Mouse (Mus musculus): ENCODE results near the gene Tpra1. TPM values are rescaled to one million over a fixed set of nuclear protein-coding genes. Genes with fewer than 3 reads are reported as not detected.

The Tpra1 gene
- polyA plus RNA-seq, 1 experiment from 2014 or later: 60.3 TPM

DNA sequence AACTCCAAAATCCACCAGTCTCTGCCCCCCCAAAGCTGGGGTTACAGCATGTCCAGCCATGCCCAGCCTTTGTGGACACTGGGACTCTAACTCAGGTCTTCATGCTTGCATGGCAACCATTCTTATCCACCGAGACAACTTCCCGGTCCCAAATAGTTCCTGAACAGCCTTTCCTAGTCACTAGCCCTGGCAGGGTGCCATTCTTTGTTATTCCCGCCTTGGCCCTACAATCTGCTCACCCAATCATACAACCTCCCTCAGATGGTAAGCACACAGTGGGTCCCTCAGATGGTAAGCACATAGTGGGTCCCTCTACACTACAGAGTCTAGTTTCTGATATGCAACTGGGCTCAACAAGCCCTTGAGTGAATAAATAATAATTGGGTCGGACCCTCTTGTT lies 31.5 kb upstream of the Tpra1 start:
- Histone ChIP-seq H3K36me3 (ENCODE audit: control insufficient read depth, insufficient read depth) (no peaks in the 10 kb centered on the region), H3K27me3 (ENCODE audit: control insufficient read depth, insufficient read depth, low read depth, low read length) (peaks cover 50% of the 10 kb centered on the region), H3K9me3 (replicated peaks; ENCODE audit: control insufficient read depth, low read length) (no peaks in the 10 kb centered on the region), H3K27ac (ENCODE audit: low read length) (no peak overlapping the region), H3K4me1 (ENCODE audit: control insufficient read depth, low read depth, low read length) (no peaks in the 10 kb centered on the region), H3K4me3 (ENCODE audit: low read depth, low read length) (no peak overlapping the region), H3K9ac (ENCODE audit: low read depth, low read length) (no peak overlapping the region), H3K4me2 (ENCODE audit: low read depth, low read length) (no peak overlapping the region)
- no peak for ATAC-seq (ENCODE audit: low read depth)
- 62% methylated on average over 4 of the region's 4 CpGs for WGBS (ENCODE audit: insufficient replicate concordance)

DNA sequence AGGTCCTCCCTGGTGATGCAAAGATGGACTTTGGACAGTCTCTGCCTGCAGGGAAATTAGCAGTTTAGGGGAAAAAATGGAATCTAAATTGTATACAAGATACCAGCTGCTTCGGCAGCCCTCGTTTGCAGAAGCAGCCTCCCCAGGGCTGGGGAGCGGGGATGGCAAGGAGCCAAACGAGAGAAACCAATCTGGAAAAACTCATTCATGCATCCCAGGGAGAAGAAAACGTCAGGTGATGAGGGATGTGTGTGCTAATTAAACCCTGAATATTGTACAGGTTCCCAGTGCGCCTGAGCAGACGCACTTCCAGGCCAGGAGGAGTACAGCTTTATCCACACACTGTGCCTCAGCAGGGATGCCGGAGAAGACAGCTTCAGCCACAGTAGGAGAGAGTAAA lies 30.5 kb upstream of the Tpra1 start:
- Histone ChIP-seq H3K27ac (ENCODE audit: low read length) (no peak overlapping the region), H3K4me2 (ENCODE audit: low read depth, low read length) (no peak overlapping the region), H3K4me3 (ENCODE audit: low read depth, low read length) (no peak overlapping the region), H3K4me1 (ENCODE audit: control insufficient read depth, low read depth, low read length) (no peaks in the 10 kb centered on the region), H3K27me3 (ENCODE audit: control insufficient read depth, insufficient read depth, low read depth, low read length) (peaks cover 59% of the 10 kb centered on the region), H3K9me3 (replicated peaks; ENCODE audit: control insufficient read depth, low read length) (no peaks in the 10 kb centered on the region), H3K36me3 (ENCODE audit: control insufficient read depth, insufficient read depth) (no peaks in the 10 kb centered on the region), H3K9ac (ENCODE audit: low read depth, low read length) (no peak overlapping the region)
- 61% methylated on average over 8 of the region's 8 CpGs for WGBS (ENCODE audit: insufficient replicate concordance)
- no peak for ATAC-seq (ENCODE audit: low read depth)

DNA sequence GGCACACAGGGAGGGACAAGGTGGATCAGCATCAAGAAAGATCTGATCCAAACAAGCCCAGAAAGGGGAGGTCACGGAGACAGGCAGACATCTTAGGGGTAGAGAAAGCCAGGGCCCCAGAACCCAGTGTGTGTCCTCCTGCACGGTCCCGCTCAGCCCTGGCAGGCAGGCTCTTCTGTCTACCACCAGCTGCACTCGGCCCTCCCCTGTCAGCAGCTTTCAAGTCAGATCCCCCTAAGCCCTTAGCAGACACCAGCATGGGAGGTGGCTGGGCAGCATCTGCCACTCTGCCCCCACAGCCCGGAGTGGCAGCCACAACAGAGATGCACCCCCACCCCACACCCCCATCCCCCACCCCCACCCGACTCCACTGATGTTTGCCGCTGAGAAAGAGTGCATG lies 29.2 kb upstream of the Tpra1 start:
- Histone ChIP-seq H3K4me2 (ENCODE audit: low read depth, low read length) (no peak overlapping the region), H3K9ac (ENCODE audit: low read depth, low read length) (no peak overlapping the region), H3K4me3 (ENCODE audit: low read depth, low read length) (no peak overlapping the region), H3K27ac (ENCODE audit: low read length) (no peak overlapping the region), H3K36me3 (ENCODE audit: control insufficient read depth, insufficient read depth) (no peaks in the 10 kb centered on the region), H3K9me3 (replicated peaks; ENCODE audit: control insufficient read depth, low read length) (no peaks in the 10 kb centered on the region), H3K27me3 (ENCODE audit: control insufficient read depth, insufficient read depth, low read depth, low read length) (peaks cover 60% of the 10 kb centered on the region), H3K4me1 (ENCODE audit: control insufficient read depth, low read depth, low read length) (no peaks in the 10 kb centered on the region)
- ATAC-seq (ENCODE audit: low read depth): no peak
- WGBS (ENCODE audit: insufficient replicate concordance): 35% methylated on average over 7 of the region's 7 CpGs

- no peak for ATAC-seq (ENCODE audit: low read depth)
- Histone ChIP-seq H3K36me3 (ENCODE audit: control insufficient read depth, insufficient read depth) (no peaks in the 10 kb centered on the region), H3K27me3 (ENCODE audit: control insufficient read depth, insufficient read depth, low read depth, low read length) (peaks cover 60% of the 10 kb centered on the region), H3K27ac (ENCODE audit: low read length) (no peak overlapping the region), H3K4me2 (ENCODE audit: low read depth, low read length) (peak overlapping the region; percentile 74), H3K9ac (ENCODE audit: low read depth, low read length) (no peak overlapping the region), H3K4me3 (ENCODE audit: low read depth, low read length) (peak overlapping the region; percentile 55), H3K4me1 (ENCODE audit: control insufficient read depth, low read depth, low read length) (no peaks in the 10 kb centered on the region), H3K9me3 (replicated peaks; ENCODE audit: control insufficient read depth, low read length) (no peaks in the 10 kb centered on the region)
- WGBS (ENCODE audit: insufficient replicate concordance): 6% methylated on average over 73 of the region's 74 CpGs
Measured at GRCm38 (mm10) chr6:88873965-88874867, 27.8 kb upstream of the Tpra1 start.

GRCm38 (mm10) chr6:88874868-88875508 lies 27.1 kb upstream of the Tpra1 start, which contains the start of gene Podxl2:
TSS of gene Podxl2 (minus strand) at chr6:88875044.
- peak within 1 kb of the TSS; percentile 74 for H3K4me2 ChIP-seq (ENCODE audit: low read depth, low read length)
- ATAC-seq (ENCODE audit: low read depth): peak; percentile 61; the same call in 1 of the 2 replicates
- peak within 1 kb of the TSS; percentile 55 for H3K4me3 ChIP-seq (ENCODE audit: low read depth, low read length)
- WGBS (ENCODE audit: insufficient replicate concordance): 7% methylated on average over 49 of the region's 63 CpGs
- no peaks in the 10 kb centered on the region for H3K4me1 ChIP-seq (ENCODE audit: control insufficient read depth, low read depth, low read length)
- H3K36me3 ChIP-seq (ENCODE audit: control insufficient read depth, insufficient read depth): no peaks in the 10 kb centered on the region
- no peak within 1 kb of the TSS for H3K9ac ChIP-seq (ENCODE audit: low read depth, low read length)
- H3K9me3 ChIP-seq (replicated peaks; ENCODE audit: control insufficient read depth, low read length): no peaks in the 10 kb centered on the region
- H3K27ac ChIP-seq (ENCODE audit: low read length): no peak within 1 kb of the TSS
- H3K27me3 ChIP-seq (ENCODE audit: control insufficient read depth, insufficient read depth, low read depth, low read length): peaks cover 60% of the 10 kb centered on the region

GRCm38 (mm10) chr6:88879471-88879870 lies 22.6 kb upstream of the Tpra1 start:
- Histone ChIP-seq H3K9ac (ENCODE audit: low read depth, low read length) (no peak overlapping the region), H3K4me1 (ENCODE audit: control insufficient read depth, low read depth, low read length) (no peaks in the 10 kb centered on the region), H3K9me3 (replicated peaks; ENCODE audit: control insufficient read depth, low read length) (no peaks in the 10 kb centered on the region), H3K27me3 (ENCODE audit: control insufficient read depth, insufficient read depth, low read depth, low read length) (peaks cover 21% of the 10 kb centered on the region), H3K36me3 (ENCODE audit: control insufficient read depth, insufficient read depth) (peaks cover 28% of the 10 kb centered on the region), H3K4me2 (ENCODE audit: low read depth, low read length) (no peak overlapping the region), H3K4me3 (ENCODE audit: low read depth, low read length) (no peak overlapping the region), H3K27ac (ENCODE audit: low read length) (no peak overlapping the region)
- ATAC-seq (ENCODE audit: low read depth): no peak
- 58% methylated on average over 4 of the region's 4 CpGs for WGBS (ENCODE audit: insufficient replicate concordance)

DNA sequence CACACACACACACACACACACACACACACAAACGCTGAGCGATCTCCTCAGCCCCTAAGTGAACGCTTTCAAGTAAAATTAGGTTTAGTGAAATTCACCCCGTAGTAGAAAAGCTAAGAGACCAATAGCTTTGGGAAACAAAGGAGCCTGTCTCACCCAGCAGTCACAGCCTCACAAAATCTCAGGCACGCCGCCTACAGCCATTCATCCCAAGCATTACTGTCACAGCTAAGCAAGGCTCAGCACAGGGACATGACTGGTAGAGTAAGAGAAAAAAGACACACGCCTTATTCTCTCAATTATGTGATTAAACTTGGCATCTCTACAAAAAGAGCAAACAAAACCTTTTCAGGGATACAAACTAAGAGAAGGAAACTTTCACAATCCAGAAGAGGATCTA lies 20.7 kb upstream of the Tpra1 start:
- Histone ChIP-seq H3K27ac (ENCODE audit: low read length) (no peak overlapping the region), H3K9ac (ENCODE audit: low read depth, low read length) (no peak overlapping the region), H3K4me3 (ENCODE audit: low read depth, low read length) (no peak overlapping the region), H3K27me3 (ENCODE audit: control insufficient read depth, insufficient read depth, low read depth, low read length) (peaks cover 3% of the 10 kb centered on the region), H3K4me1 (ENCODE audit: control insufficient read depth, low read depth, low read length) (no peaks in the 10 kb centered on the region), H3K36me3 (ENCODE audit: control insufficient read depth, insufficient read depth) (peaks cover 43% of the 10 kb centered on the region), H3K9me3 (replicated peaks; ENCODE audit: control insufficient read depth, low read length) (no peaks in the 10 kb centered on the region), H3K4me2 (ENCODE audit: low read depth, low read length) (no peak overlapping the region)
- no peak for ATAC-seq (ENCODE audit: low read depth)
- WGBS (ENCODE audit: insufficient replicate concordance): 87% methylated on average over 7 of the region's 7 CpGs

- no peak for ATAC-seq (ENCODE audit: low read depth)
- H3K27ac ChIP-seq (ENCODE audit: low read length): no peak overlapping the region
- no peak overlapping the region for H3K4me3 ChIP-seq (ENCODE audit: low read depth, low read length)
- no peak overlapping the region for H3K9ac ChIP-seq (ENCODE audit: low read depth, low read length)
- H3K4me2 ChIP-seq (ENCODE audit: low read depth, low read length): no peak overlapping the region
- H3K9me3 ChIP-seq (replicated peaks; ENCODE audit: control insufficient read depth, low read length): no peaks in the 10 kb centered on the region
- no peaks in the 10 kb centered on the region for H3K27me3 ChIP-seq (ENCODE audit: control insufficient read depth, insufficient read depth, low read depth, low read length)
- WGBS (ENCODE audit: insufficient replicate concordance): 85% methylated on average over 10 of the region's 10 CpGs
- H3K4me1 ChIP-seq (ENCODE audit: control insufficient read depth, low read depth, low read length): peaks cover 4% of the 10 kb centered on the region; the same call in 1 of the 2 replicates
- H3K36me3 ChIP-seq (ENCODE audit: control insufficient read depth, insufficient read depth): peaks cover 70% of the 10 kb centered on the region
Measured at GRCm38 (mm10) chr6:88884195-88884594, 17.9 kb upstream of the Tpra1 start.

GRCm38 (mm10) chr6:88884690-88885089 lies 17.4 kb upstream of the Tpra1 start:
- H3K27ac ChIP-seq (ENCODE audit: low read length): no peak overlapping the region
- H3K36me3 ChIP-seq (ENCODE audit: control insufficient read depth, insufficient read depth): peaks cover 75% of the 10 kb centered on the region
- no peak overlapping the region for H3K4me2 ChIP-seq (ENCODE audit: low read depth, low read length)
- no peak overlapping the region for H3K4me3 ChIP-seq (ENCODE audit: low read depth, low read length)
- WGBS (ENCODE audit: insufficient replicate concordance): 94% methylated on average over 17 of the region's 17 CpGs
- H3K9ac ChIP-seq (ENCODE audit: low read depth, low read length): no peak overlapping the region
- no peak for ATAC-seq (ENCODE audit: low read depth)
- no peaks in the 10 kb centered on the region for H3K9me3 ChIP-seq (replicated peaks; ENCODE audit: control insufficient read depth, low read length)
- H3K27me3 ChIP-seq (ENCODE audit: control insufficient read depth, insufficient read depth, low read depth, low read length): no peaks in the 10 kb centered on the region
- peaks cover 6% of the 10 kb centered on the region for H3K4me1 ChIP-seq (ENCODE audit: control insufficient read depth, low read depth, low read length)
